Mouse (Mus musculus): ENCODE results near the gene Cd47. TPM values are rescaled to one million over a fixed set of nuclear protein-coding genes. Genes with fewer than 3 reads are reported as not detected.

The Cd47 gene
- polyA plus RNA-seq, 2 experiments from 2014 or later = 296 to 343 TPM

GRCm38 (mm10) chr16:49873918-49874317, 73.6 kb downstream of the Cd47 start:
- ATAC-seq = no peak

- ATAC-seq = no peak
Observed at GRCm38 (mm10) chr16:49874546-49874945, 74.2 kb downstream of the Cd47 start.

GRCm38 (mm10) chr16:49876291-49877030, 76.1 kb downstream of the Cd47 start:
- no peak for ATAC-seq

- ATAC-seq = no peak
Observed at GRCm38 (mm10) chr16:49877243-49877642, 76.9 kb downstream of the Cd47 start.

- ATAC-seq = no peak
Observed at GRCm38 (mm10) chr16:49878051-49878450, 77.7 kb downstream of the Cd47 start.

- no peak for ATAC-seq
Observed at GRCm38 (mm10) chr16:49886403-49887066, 86.2 kb downstream of the Cd47 start.

GRCm38 (mm10) chr16:49887290-49887689, 87.0 kb downstream of the Cd47 start:
- no peak for ATAC-seq

GRCm38 (mm10) chr16:49887811-49888564, 87.7 kb downstream of the Cd47 start:
- peak; percentile 74 for ATAC-seq

GRCm38 (mm10) chr16:49889031-49889655, 88.8 kb downstream of the Cd47 start:
- no peak for ATAC-seq

GRCm38 (mm10) chr16:49892252-49892651, 91.9 kb downstream of the Cd47 start:
- ATAC-seq = no peak

GRCm38 (mm10) chr16:49892945-49893344, 92.6 kb downstream of the Cd47 start:
- ATAC-seq = peak; percentile 33

- ATAC-seq = no peak
Observed at GRCm38 (mm10) chr16:49894624-49895023, 94.3 kb downstream of the Cd47 start.

- ATAC-seq = no peak
Observed at GRCm38 (mm10) chr16:49896132-49896531, 95.8 kb downstream of the Cd47 start.

GRCm38 (mm10) chr16:49901395-49901794, 101.1 kb downstream of the Cd47 start:
- no peak for ATAC-seq

- no peak for ATAC-seq
Observed at GRCm38 (mm10) chr16:49902083-49902482, 101.8 kb downstream of the Cd47 start.

- no peak for ATAC-seq
Observed at GRCm38 (mm10) chr16:49904248-49904930, 104.1 kb downstream of the Cd47 start.

- no peak for ATAC-seq
Observed at GRCm38 (mm10) chr16:49905041-49905440, 104.7 kb downstream of the Cd47 start.

- no peak for ATAC-seq
Observed at GRCm38 (mm10) chr16:49905601-49906001, 105.3 kb downstream of the Cd47 start.

GRCm38 (mm10) chr16:49906066-49906465, 105.7 kb downstream of the Cd47 start:
- no peak for ATAC-seq

GRCm38 (mm10) chr16:49906940-49907339, 106.6 kb downstream of the Cd47 start:
- ATAC-seq = no peak

- ATAC-seq = no peak
Observed at GRCm38 (mm10) chr16:49907356-49907755, 107.0 kb downstream of the Cd47 start.

GRCm38 (mm10) chr16:49909536-49909935, 109.2 kb downstream of the Cd47 start:
- ATAC-seq = no peak

Measured in activated CD4-positive, CD25-positive, alpha-beta regulatory T cell, adult 4 months (primary cell).